Mouse (Mus musculus): Measurements from ENCODE around the gene Olfr1471.
"Not testable (repeated sequence)": the region's sequence is repeated elsewhere in the genome, so short reads cannot be mapped to it uniquely, and the experiment has no call there.

The Olfr1471 gene

GRCm38 (mm10) chr19:13443109-13443508 is at the start of gene Olfr1471:
Gene Olfr1471 (plus strand): TSS chr19:13443409.
- POLR2A ChIA-PET, CTCF ChIA-PET: not testable (repeated sequence)

- ChIA-PET CTCF (no interaction called here), POLR2A (no interaction called here)
These were observed 35.7 kb upstream of the Olfr1471 start, which contains the start of gene Olfr1469 for GRCm38 (mm10) chr19:13407549-13407948. Gene Olfr1469 (plus strand): TSS chr19:13407849.

GRCm38 (mm10) chr19:13455986-13456385 is 12.8 kb downstream of the Olfr1471 start, which contains the start of gene Olfr1472:
Gene Olfr1472 (minus strand): TSS chr19:13456086.
- ChIA-PET POLR2A (no interaction called here), CTCF (no interaction called here)

GRCm38 (mm10) chr19:13469265-13469664 is 26.1 kb downstream of the Olfr1471 start, which contains the start of gene Olfr1474:
Gene Olfr1474 (plus strand): TSS chr19:13469565.
- CTCF ChIA-PET, POLR2A ChIA-PET: not testable (repeated sequence)

- ChIA-PET POLR2A (no interaction called here), CTCF (no interaction called here)
These were observed 36.9 kb downstream of the Olfr1471 start, which contains the start of gene Olfr1475 for GRCm38 (mm10) chr19:13480096-13480495. Gene Olfr1475 (minus strand): TSS chr19:13480196.

GRCm38 (mm10) chr19:13500246-13500645 is 57.0 kb downstream of the Olfr1471 start, which contains the start of gene Olfr1477:
Gene Olfr1477 (plus strand): TSS chr19:13500546.
- ChIA-PET CTCF (no interaction called here), POLR2A (interaction anchor here in 1 of 4 experiments (0.6 kb wide), 1 partner anchor 14 kb away, joined by 3 read pairs; no protein-coding TSS in a partner anchor)
